Mouse (Mus musculus) limb, embryonic 15.5 days (tissue): ENCODE results near the gene C1qtnf5. TPM values are rescaled to one million over a fixed set of nuclear protein-coding genes. Genes with fewer than 3 reads are reported as not detected.

Experiments used
- ATAC-seq: fragments of 200-750 bp; cut with Nextera tagmentation; 2 replicates; pipeline ENCODE4 v1.8.0; 2017; ENCODE audit warnings: low read depth, moderate TSS enrichment; ENCODE audit not compliant: insufficient number of reproducible peaks, low FRiP score, low TSS enrichment
- H3K27ac ChIP-seq: fragments of 300-500 bp; sonication (generic); 2 replicates; pipeline ENCODE4 v1.5.1; 2015; ENCODE audit warnings: moderate library complexity, mild to moderate bottlenecking, inconsistent platforms
- H3K27me3 ChIP-seq: fragments of 300-500 bp; sonication (generic); 2 replicates; pipeline ENCODE4 v1.6.1; 2015; ENCODE audit warnings: inconsistent platforms
- H3K36me3 ChIP-seq: fragments of 300-500 bp; sonication (generic); 2 replicates; pipeline ENCODE4 v1.6.1; 2015; ENCODE audit warnings: inconsistent platforms
- H3K4me1 ChIP-seq: fragments of 300-500 bp; sonication (generic); 2 replicates; pipeline ENCODE4 v1.6.1; 2015; ENCODE audit warnings: inconsistent platforms
- H3K4me2 ChIP-seq: fragments of 300-500 bp; sonication (generic); 2 replicates; pipeline ENCODE4 v1.6.1; 2015; ENCODE audit warnings: mild to moderate bottlenecking, inconsistent platforms
- H3K4me3 ChIP-seq: fragments of 300-500 bp; sonication (generic); 2 replicates; pipeline ENCODE4 v1.5.1; 2015; ENCODE audit warnings: mild to moderate bottlenecking, inconsistent platforms
- H3K9ac ChIP-seq: fragments of 300-500 bp; sonication (generic); 2 replicates; pipeline ENCODE4 v1.6.1; 2015; ENCODE audit warnings: inconsistent platforms
- H3K9me3 ChIP-seq: fragments of 300-500 bp; sonication (generic); 2 replicates; pipeline ENCODE4 v1.6.1; 2016; ENCODE audit warnings: inconsistent platforms
- WGBS: fragments of 180-500 bp; shearing (Covaris S2); methylation state at CpG from one replicate; pipeline ENCODE4 v1.1.7; 2015; 5-methylcytosine and 5-hydroxymethylcytosine counted together
- polyA plus RNA-seq: library from polyadenylated mRNA; unstranded; fragments of >200 nt; fragmentation: Nextera tagmentation; extraction: Ambion mirVana; gene quantifications from 2 replicates; pipeline ENCODE4 v1.2.1, GENCODE M21; 2015

C1qtnf5 gene
- polyA plus RNA-seq, 1 experiment from 2014 or later, result 8.5 TPM

DNA sequence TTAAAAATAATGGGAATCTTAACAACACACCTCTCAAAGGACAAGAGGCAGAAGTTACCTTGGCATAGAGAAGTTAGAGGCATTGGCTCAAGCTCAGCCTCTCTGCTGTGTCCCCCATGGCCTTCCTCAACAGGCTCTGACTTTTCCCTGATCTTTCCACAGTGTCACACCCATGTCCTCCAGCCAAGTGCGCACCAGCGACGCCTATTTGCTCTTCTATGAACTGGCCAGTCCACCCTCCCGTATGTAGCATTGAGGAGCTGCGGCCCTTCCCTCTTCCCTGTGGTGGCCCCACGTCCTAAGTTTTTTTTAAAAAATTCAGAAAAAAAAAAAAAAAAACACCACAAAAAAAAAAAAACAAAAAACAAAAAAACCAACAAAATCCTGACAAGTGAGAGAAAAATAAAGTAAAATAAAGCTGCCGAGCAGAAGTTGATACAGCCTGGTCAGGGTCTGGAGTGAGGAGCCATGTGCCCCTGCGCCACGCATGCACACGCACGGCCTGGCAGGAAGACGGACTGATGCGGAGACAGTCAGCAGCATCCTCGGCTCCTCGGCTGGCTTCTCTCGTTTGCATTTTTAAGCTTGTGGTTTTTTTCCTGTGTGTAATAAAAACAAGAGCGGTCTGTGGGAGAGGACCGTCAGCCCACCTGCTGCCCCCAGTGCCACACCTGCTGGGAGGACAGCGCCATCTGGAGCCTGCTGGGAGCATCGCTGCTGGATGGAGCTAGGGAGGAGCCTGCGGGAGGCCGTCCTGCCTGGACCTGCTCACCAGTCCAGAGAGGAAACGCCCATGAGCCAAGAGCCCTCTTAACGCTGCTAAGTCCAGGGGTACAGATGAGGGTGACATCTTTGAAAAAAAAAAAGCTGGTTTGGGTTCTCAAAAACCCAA, 13.2 kb upstream of the C1qtnf5 start:
- H3K9ac ChIP-seq, result no peak overlapping the region
- 38% methylated on average over 24 of the region's 24 CpGs for WGBS
- H3K9me3 ChIP-seq, result no peaks in the 10 kb centered on the region
- H3K27me3 ChIP-seq, result no peaks in the 10 kb centered on the region
- H3K4me2 ChIP-seq, result peak overlapping the region; percentile 10; the same call in 1 of the 2 replicates
- peaks cover 16% of the 10 kb centered on the region for H3K4me1 ChIP-seq
- no peak overlapping the region for H3K4me3 ChIP-seq
- H3K36me3 ChIP-seq, result peaks cover 34% of the 10 kb centered on the region
- ATAC-seq, result no peak
- H3K27ac ChIP-seq, result no peak overlapping the region

DNA sequence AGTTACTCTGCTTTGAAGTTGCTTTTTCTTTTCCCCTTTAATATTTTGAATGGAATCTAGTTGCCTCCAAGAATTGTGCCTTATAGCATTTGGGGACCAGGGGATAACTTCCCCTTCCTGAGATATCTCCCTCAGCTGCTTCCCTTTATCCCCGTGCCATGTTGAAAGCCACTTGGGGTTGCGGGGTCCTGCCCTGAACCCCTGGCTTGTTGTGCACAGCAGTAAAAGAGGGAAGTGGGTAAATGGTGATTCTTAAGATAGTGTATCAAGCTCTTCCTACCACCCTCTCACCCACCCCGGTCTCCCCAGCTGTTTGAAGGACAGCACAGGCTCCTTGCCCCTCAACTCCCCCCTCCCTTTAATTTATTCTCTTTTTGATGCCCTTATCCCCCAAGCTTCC, 12.3 kb upstream of the C1qtnf5 start:
- 90% methylated on average over 3 of the region's 3 CpGs for WGBS
- no peaks in the 10 kb centered on the region for H3K9me3 ChIP-seq

DNA sequence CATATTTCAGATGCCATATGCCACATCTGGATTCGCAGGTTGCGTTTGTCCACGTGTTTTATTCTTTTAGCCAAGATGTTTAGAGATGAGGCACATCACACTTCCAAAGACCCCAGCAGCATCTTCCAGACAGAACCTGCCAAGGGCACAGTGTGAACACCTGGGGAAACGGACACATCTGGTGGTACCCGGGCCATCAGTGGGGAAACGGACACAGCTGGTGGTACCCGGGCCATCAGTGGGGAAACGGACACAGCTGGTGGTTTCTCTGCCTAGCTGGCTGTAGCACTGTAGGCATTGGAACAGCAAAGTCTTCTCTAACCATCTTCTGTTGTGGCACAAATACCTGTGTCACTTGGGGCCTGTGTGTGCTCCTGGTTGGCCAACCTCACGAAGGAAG, 11.3 kb upstream of the C1qtnf5 start:
- Histone ChIP-seq H3K4me3 (no peak overlapping the region), H3K36me3 (peaks cover 34% of the 10 kb centered on the region), H3K9me3 (no peaks in the 10 kb centered on the region), H3K4me1 (peaks cover 12% of the 10 kb centered on the region), H3K27ac (no peak overlapping the region), H3K9ac (no peak overlapping the region), H3K4me2 (no peak overlapping the region), H3K27me3 (no peaks in the 10 kb centered on the region)
- ATAC-seq, result no peak
- 84% methylated on average over 9 of the region's 9 CpGs for WGBS

More for the DNA sequence above, 12.3 kb upstream of the C1qtnf5 start:
- no peaks in the 10 kb centered on the region for H3K27me3 ChIP-seq
- no peak overlapping the region for H3K9ac ChIP-seq
- no peak overlapping the region for H3K4me3 ChIP-seq
- H3K4me2 ChIP-seq, result no peak overlapping the region
- peaks cover 34% of the 10 kb centered on the region for H3K36me3 ChIP-seq
- ATAC-seq, result no peak
- no peak overlapping the region for H3K27ac ChIP-seq
- H3K4me1 ChIP-seq, result peaks cover 12% of the 10 kb centered on the region

GRCm38 (mm10) chr9:44096536-44096935, 10.5 kb upstream of the C1qtnf5 start:
- Histone ChIP-seq H3K36me3 (peaks cover 30% of the 10 kb centered on the region), H3K4me3 (no peak overlapping the region), H3K9me3 (no peaks in the 10 kb centered on the region), H3K4me2 (no peak overlapping the region), H3K27me3 (no peaks in the 10 kb centered on the region), H3K27ac (no peak overlapping the region), H3K4me1 (peaks cover 12% of the 10 kb centered on the region), H3K9ac (no peak overlapping the region)
- WGBS, result 39% methylated on average over 9 of the region's 9 CpGs
- ATAC-seq, result no peak

DNA sequence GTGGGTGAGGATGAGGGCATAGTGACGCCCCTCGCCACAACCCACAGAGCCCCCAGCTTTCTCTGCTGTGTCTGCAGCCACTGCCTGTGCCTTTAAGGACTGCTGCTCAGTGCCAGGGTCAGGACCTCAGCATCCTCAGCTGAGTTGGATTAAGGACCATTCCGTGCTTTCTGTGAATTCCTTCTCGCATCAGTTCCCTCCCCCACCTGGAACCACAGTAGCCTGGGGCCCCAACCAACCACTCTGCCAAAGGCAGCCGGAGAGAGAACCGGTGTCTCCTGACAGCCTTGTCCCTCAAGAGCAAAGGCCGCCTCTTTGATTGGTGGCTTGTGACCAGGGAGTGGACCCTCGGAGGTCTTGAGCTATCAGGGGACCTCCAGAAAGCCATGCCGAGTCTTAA, 5.6 kb upstream of the C1qtnf5 start, which contains the start of gene Mfrp:
Gene Mfrp (plus strand): TSS at position 240 of the 400 bp plus-strand sequence.
- no peak within 1 kb of the TSS for H3K4me2 ChIP-seq
- H3K36me3 ChIP-seq, result peaks cover 27% of the 10 kb centered on the region; the same call in 1 of the 2 replicates
- 56% methylated on average over 9 of the region's 9 CpGs for WGBS
- H3K9me3 ChIP-seq, result no peaks in the 10 kb centered on the region
- no peaks in the 10 kb centered on the region for H3K27me3 ChIP-seq
- H3K4me3 ChIP-seq, result no peak within 1 kb of the TSS
- H3K4me1 ChIP-seq, result peaks cover 8% of the 10 kb centered on the region
- ATAC-seq, result no peak
- no peak within 1 kb of the TSS for H3K9ac ChIP-seq
- no peak within 1 kb of the TSS for H3K27ac ChIP-seq

DNA sequence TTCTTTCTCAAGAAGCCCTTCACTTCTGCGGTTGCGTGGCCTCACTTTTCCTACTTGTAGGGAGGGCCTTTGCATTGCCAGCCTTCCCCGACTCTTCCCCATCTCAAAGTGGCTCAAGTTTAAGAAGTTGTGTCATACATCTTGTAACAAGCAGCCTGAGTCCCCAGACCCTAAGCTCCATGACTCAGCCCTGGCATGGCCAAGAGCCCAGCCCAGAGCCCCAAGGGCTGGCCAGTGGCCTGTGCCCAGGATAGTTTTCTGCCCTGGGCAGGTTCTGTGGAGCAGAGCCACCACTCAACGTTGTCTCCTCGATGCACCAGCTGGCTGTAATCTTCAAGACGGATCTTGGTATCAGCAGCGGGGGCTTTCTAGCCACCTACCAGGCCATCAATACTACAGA, 2.2 kb upstream of the C1qtnf5 start:
- Histone ChIP-seq H3K27ac (no peak overlapping the region), H3K9me3 (no peaks in the 10 kb centered on the region), H3K4me2 (no peak overlapping the region), H3K27me3 (no peaks in the 10 kb centered on the region), H3K9ac (no peak overlapping the region), H3K4me3 (no peak overlapping the region), H3K4me1 (peaks cover 39% of the 10 kb centered on the region), H3K36me3 (peaks cover 36% of the 10 kb centered on the region; the same call in 1 of the 2 replicates)
- no peak for ATAC-seq
- 92% methylated on average over 7 of the region's 7 CpGs for whole genome bisulfite sequencing

- Histone ChIP-seq H3K4me1 (peaks cover 47% of the 10 kb centered on the region), H3K4me3 (no peak overlapping the region), H3K9me3 (no peaks in the 10 kb centered on the region), H3K27me3 (no peaks in the 10 kb centered on the region), H3K36me3 (peaks cover 36% of the 10 kb centered on the region; the same call in 1 of the 2 replicates), H3K27ac (no peak overlapping the region), H3K9ac (no peak overlapping the region), H3K4me2 (no peak overlapping the region)
- ATAC-seq, result no peak
- WGBS, result 86% methylated on average over 10 of the region's 10 CpGs
Measured at GRCm38 (mm10) chr9:44105781-44106180, 1.3 kb upstream of the C1qtnf5 start.

- Histone ChIP-seq H3K4me1 (peaks cover 47% of the 10 kb centered on the region), H3K27me3 (no peaks in the 10 kb centered on the region), H3K36me3 (peaks cover 36% of the 10 kb centered on the region; the same call in 1 of the 2 replicates), H3K4me3 (no peak overlapping the region), H3K9me3 (no peaks in the 10 kb centered on the region), H3K9ac (no peak overlapping the region), H3K27ac (no peak overlapping the region), H3K4me2 (no peak overlapping the region)
- 92% methylated on average over 7 of the region's 7 CpGs for WGBS
- no peak for ATAC-seq
Measured at GRCm38 (mm10) chr9:44106182-44106581, 863 bp upstream of the C1qtnf5 start.

DNA sequence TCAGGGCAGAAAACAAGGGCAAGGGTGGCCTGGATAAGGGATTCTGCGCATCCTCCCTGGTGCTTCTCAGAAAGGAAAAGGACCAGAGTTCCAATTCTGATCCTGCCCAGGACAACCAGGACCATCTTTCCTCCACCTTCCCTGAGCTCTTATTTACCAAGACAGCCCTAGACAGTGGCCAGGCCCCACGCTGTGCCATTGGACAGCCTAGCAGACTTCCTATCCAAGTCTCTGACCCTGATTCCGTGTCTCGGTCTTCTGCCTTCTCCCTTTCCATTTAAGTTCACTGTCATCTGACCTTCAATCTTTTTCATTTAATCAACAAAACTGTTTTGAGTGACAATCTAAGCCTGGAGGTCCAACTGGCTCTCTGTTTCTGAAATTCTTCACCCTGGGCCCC, 449 bp upstream of the C1qtnf5 start:
- Histone ChIP-seq H3K27ac (peak overlapping the region; percentile 88), H3K9ac (no peak overlapping the region), H3K4me1 (peaks cover 48% of the 10 kb centered on the region), H3K36me3 (peaks cover 34% of the 10 kb centered on the region; the same call in 1 of the 2 replicates), H3K27me3 (no peaks in the 10 kb centered on the region), H3K4me3 (no peak overlapping the region), H3K9me3 (no peaks in the 10 kb centered on the region), H3K4me2 (0 out of 2 replicates have a peak overlapping the region, but pooled peaks have one; percentile 36)
- WGBS, result 63% methylated on average over 4 of the region's 4 CpGs
- no peak for ATAC-seq

- H3K9me3 ChIP-seq, result no peaks in the 10 kb centered on the region
- H3K4me3 ChIP-seq, result peak overlapping the region; percentile 19
- no peak for ATAC-seq
- no peak overlapping the region for H3K9ac ChIP-seq
- no peaks in the 10 kb centered on the region for H3K27me3 ChIP-seq
- peak overlapping the region; percentile 36 for H3K4me2 ChIP-seq
- peaks cover 57% of the 10 kb centered on the region for H3K4me1 ChIP-seq
- H3K36me3 ChIP-seq, result peaks cover 27% of the 10 kb centered on the region; the same call in 1 of the 2 replicates
- WGBS, result 52% methylated on average over 25 of the region's 25 CpGs
- H3K27ac ChIP-seq, result peak overlapping the region; percentile 88
Measured at GRCm38 (mm10) chr9:44107557-44108179, 623 bp downstream of the C1qtnf5 start.

GRCm38 (mm10) chr9:44108269-44109055, 1.4 kb downstream of the C1qtnf5 start:
- Histone ChIP-seq H3K4me1 (peaks cover 57% of the 10 kb centered on the region), H3K36me3 (peaks cover 26% of the 10 kb centered on the region; the same call in 1 of the 2 replicates), H3K4me2 (peak overlapping the region; percentile 36), H3K4me3 (peak overlapping the region; percentile 22; the same call in 1 of the 2 replicates), H3K27me3 (no peaks in the 10 kb centered on the region), H3K9me3 (no peaks in the 10 kb centered on the region), H3K9ac (peak overlapping the region; percentile 23; the same call in 1 of the 2 replicates), H3K27ac (peak overlapping the region; percentile 88)
- 68% methylated on average over 31 of the region's 31 CpGs for WGBS
- ATAC-seq, result no peak
